Mouse (Mus musculus) 416B (cell line): ENCODE results near the gene Gm20388.
"Not testable (repeated sequence)": the region's sequence is repeated elsewhere in the genome, so short reads cannot be mapped to it uniquely, and the experiment has no call there.

Experiments
- DNase-seq: peaks from one replicate; pipeline ENCODE4 v3.0.0; 2011; ENCODE audit warnings: low read depth

The Gm20388 gene

GRCm38 (mm10) chr8:123242107-123242923, 3331.7 kb downstream of the Gm20388 start:
- DNase-seq = no peak

- DNase-seq = peak; percentile 23
These were observed 3332.4 kb downstream of the Gm20388 start for GRCm38 (mm10) chr8:123243053-123243452.

DNA sequence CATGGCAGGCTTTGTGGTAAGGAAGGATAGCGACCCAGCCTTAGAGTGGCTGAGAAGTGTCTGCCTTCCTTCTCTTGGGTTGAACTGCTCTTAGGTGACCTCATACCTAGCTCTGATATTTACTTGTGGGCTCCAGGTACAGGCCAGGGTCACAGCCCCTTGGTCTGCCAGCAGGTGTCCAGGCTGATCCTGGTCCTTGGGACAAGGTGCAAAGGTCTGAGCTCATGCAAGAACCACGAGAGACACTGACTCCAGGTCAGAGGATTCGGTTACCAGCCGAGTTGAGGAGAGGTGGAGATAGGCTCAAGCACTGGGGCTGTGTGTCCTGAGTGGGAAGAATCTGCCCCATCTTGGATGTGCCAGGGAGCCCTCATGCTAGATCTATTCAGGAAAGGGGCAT, 3333.7 kb downstream of the Gm20388 start:
- DNase-seq = no peak

- no peak for DNase-seq
These were observed 3334.9 kb downstream of the Gm20388 start for GRCm38 (mm10) chr8:123245543-123245942.

DNA sequence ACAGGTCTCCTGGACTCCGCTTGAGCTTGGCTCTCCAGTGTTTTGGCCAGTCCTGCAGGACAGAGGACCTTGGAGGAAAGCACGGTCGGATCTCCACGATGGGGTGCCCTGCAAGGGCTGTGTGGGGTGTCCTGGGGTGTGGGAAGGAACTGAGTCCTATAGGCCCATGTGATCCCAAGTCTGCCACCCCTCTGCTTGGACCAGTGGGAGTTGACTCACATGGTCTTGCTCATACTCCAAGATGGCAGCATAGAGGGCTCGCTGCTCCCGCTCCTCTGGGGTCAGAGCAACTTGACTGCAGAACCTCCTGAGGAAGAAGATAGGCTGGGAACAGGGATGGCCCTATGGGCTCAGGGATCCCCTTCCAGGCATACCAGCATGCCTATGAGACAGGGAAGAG, 3337.1 kb downstream of the Gm20388 start:
- no peak for DNase-seq

DNA sequence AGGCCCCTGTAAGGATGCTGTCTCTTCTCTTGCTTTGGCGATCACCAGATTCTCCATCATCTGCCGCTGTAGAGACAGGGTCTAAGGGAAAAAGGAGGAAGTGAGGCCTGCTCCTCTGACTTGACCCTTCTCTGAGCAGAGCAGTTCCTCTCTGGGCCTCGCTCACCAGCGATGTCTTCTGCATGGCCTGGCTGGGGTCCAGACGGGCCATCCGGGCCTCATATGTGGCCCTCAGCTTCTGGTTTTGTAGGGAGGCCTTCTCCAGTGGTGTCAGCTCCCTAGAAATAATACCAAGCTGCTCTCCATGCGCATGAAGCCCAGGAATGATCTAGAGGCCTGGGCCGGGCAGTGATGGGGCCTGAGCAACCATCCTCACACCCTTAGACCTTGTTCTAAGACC, 3338.0 kb downstream of the Gm20388 start:
- no peak for DNase-seq

DNA sequence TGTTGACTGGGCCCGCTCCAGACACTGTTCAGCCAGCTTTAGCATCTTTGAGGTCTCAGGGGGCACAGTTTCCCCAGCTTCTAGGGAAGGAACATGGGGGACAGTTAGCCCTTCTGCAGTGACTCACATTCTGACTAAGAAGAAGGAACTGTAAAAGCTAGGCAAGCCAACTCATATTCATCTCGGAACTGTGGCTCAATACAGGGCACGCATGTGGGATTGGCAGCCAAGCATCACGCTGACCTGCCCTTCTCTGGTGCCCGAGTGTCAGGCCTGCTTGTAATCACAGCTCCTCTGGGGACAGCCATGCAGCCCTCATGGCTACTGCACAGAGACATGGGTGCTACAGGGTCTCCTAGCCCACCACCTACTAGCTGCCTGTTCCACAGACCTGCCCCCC, 3340.3 kb downstream of the Gm20388 start:
- no peak for DNase-seq

- DNase-seq = peak; percentile 84
These were observed 3342.3 kb downstream of the Gm20388 start for GRCm38 (mm10) chr8:123252925-123253324.

- peak; percentile 65 for DNase-seq
These were observed 3342.9 kb downstream of the Gm20388 start for GRCm38 (mm10) chr8:123253451-123254098.

DNA sequence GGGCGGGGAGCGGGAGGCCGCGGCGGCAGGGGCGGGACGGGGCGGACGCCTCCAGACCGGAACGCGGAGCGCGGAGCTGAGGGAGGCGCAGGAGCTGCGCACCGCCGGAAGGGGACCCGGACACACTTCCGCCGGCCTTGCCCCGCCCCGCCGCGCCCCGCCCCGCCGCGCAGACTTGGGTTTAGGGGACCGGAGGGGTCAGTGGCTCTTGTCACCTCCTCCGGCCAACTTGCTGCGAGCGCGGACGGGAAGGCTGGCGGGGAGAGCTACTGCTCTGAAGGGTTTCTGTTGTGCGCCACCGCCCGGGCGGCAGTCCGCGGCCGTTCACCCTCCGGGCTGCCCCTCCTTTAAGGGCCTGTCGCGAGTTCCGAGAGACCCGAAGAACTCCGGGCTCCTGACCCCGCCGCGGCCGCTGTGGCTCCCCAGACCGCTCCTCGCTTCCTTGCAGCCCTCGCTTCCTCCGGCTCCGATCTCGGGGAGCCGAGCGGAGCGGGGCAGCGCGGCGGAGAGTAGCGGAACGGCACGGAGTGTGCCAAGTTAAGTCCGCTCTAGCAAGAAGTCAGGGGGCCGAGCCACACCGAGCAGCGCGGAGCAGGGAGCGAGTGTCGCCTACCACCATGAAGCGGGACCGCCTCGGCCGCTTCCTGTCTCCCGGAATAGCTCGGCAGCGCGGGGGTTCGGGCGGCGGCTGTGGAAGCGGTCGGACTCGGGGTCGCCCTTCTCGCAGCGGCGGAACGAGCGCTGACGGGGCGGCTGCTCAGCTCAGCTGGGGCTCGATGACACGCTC, 3343.7 kb downstream of the Gm20388 start, which contains the start of the genes Zfp276 and Vps9d1:
Gene Zfp276, plus strand, starts transcription at position 97 of the 787 bp plus-strand sequence.
Gene Vps9d1, minus strand, starts transcription at position 250 of the 787 bp plus-strand sequence.
- peak; percentile 86 for DNase-seq

- peak; percentile 72 for DNase-seq
These were observed 3344.5 kb downstream of the Gm20388 start for GRCm38 (mm10) chr8:123255170-123255569.

DNA sequence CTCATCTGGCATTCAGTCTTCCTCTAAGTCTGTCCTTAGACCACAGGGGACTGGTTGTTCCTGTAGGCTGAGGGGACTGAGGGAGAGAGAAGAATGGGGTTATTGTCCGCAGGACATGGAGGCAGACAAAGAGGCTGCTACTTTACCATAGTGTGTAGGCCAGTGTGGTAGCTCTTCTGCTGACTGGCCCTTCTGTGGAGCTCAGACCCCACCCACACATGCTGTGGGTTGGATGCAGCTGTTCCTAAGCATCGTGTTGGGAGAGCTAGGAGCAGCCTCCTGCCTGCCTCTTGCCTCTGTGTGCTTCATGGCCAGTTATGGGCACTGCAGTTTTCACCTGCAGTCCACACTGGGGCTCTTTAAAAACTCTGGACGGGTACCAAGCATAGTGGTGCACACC, 3346.5 kb downstream of the Gm20388 start:
- DNase-seq = no peak

- DNase-seq = not testable (repeated sequence)
These were observed 3347.0 kb downstream of the Gm20388 start for GRCm38 (mm10) chr8:123257593-123257992.

DNA sequence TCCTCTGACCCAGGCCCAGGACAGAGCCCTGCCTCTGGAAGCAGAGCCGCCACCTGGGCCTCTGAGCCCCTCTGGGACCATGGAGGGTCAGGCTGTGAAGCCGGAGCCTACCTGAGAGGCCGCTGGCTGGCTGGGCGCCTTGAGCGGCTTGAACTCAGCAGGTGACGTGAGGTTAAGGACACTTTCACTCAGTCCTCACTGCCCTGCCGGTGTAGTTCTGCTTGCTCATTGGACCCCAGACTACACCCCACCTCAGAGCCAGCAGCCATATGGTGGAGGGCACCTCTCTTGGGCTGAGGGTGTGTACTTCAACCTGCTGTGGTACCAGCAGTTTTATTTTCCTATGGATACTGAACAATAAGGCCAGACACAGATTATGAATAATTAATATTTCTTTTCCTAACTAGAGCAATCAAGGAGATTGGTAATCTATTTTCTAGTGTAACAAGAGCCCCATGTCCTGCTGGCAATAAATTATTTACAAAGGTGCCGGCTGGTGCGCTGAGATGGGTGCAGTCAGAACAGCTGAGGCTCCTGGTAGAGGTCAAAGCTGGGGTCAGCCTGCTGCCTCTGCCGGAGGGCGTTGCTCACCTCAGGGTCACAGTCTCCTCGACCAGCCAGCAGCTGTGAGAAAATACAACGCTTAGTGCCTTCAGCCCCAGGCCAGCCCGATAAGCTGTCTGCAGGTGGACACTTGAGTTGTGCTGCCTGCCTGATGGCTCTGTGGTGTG, 3357.4 kb downstream of the Gm20388 start:
- DNase-seq = no peak

DNA sequence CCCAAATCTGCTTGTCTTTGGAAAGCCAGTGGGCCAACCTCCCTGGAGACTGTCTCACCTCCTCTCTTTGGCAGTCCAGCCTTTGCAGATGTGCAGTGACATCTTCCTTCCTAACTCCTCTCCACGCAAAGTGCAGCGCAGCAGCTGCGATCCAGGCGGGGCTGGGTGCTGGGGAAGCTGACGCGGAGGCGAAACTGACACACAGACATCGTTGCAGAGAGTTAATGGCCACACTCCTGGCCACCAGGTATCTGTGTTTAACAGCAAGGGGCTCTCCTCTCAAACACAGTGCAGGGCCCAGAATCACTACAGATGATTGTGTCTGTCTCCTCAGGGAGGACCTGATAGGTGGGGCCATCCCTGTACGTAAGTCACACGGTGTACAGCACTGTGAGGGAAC, 3360.5 kb downstream of the Gm20388 start:
- no peak for DNase-seq

DNA sequence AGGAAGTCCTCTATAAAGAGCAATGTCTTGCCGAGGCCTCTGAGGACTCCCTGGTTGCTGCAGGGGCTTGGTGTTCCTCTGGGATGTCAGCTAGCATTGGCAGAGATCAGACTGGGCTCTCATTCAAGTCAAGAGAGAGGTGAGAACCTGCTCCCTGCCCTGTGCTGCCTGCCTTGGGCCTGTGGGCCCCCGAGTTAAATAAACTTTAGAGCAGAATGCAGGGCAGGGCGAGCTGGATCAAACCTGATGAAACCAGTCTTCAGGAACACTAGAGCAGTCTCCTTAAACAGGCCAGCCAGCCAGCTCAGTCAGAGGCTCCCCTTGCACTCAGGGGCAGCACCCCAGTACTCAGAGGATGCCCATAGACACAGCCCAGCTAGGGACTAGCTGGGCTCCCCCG, 3361.3 kb downstream of the Gm20388 start:
- DNase-seq = no peak

DNA sequence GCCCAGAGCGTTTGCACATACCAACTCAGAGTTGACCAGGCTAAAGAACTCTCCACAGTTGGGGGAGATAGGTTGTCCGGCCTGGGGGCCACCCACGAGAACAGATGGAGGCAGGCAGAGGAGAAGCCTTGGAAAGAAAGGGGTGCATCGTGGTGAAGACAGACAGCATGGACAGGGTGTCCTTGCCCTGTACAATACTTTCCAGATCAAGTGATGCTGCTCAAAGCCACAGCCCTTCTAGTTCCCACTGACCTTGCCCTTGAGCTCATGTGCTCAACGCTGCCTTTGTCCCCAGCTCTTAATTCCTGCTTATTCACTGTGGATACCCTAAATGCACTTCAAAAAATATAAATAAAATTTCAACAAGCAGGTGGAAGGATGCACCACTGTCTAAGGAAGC, 3363.8 kb downstream of the Gm20388 start:
- DNase-seq = no peak

DNA sequence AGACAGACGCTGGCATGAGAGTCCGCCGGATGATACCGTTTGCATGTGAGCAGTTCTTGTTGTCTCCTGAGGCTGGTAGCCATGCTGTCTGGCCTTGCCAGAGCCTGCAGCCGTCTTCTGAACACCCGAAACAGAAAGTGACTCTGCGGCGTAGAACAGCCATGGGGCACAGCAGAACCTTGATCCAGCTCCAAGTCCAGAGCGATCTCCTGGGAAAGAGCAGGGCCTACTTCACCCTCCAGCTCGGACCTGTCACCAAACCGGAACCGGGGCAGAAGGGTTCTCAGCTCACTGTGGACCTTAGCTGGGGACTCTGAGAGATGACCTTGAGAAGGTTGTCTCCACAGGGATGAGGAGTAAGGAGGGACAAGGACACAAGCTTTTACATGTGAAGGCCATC, 3364.5 kb downstream of the Gm20388 start:
- DNase-seq = no peak

DNA sequence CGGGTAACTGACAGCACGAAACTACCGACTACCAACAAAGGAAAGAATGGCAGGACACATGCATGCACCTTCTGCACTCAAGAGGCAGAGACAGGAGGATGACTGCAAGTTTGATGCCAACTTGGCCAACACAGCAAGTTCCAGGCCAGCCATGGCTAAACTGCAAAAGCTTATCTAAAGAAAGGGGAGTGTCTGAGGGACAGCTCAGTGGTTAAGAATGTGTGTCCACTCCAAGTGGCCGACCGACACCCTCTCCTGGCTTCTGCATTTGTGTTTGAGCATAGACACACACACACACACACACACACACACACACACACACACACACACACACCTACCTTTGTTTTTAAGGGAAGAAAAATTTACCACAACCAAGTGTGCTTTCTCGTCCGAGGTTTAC, 3367.8 kb downstream of the Gm20388 start:
- DNase-seq = no peak

DNA sequence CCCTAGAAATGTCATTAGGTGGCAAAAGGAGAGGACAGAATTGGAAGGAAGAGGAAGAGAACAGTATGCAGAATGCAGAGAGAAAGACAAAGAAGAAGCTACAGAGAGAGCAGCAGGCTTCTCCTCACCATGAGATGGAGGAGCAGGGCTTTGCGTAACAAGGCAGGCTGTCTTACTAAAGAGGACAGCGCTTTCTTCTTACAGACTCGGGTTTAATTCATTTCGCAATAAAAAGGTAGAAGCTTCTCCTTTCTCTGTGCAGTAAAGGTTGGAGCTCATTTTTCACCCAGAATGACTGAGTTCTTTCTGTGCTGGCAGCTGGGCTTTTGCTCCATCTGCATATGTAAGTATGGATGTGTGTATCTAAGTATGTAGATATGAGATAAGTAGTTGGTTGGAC, 3369.2 kb downstream of the Gm20388 start:
- peak; percentile 69 for DNase-seq

- DNase-seq = peak; percentile 86
These were observed 3369.9 kb downstream of the Gm20388 start for GRCm38 (mm10) chr8:123280302-123281094.
